ENCODE assay signal across 14 mouse cellular contexts in genomic region chr8:91612387-91613130, GRCm38 (mm10).
DNase-seq lines count a peak whose midpoint lies in the region; ATAC-seq lines count a peak whose summit lies in the region.
"Had no signal": no experiment of that assay in that cellular context is flagged by ENCODE, and none has a peak within 500 bp of the region (broad histone marks: within the 10 kb centered on the region; RNA-seq: fewer than 3 reads in every experiment).

No protein-coding gene starts in this region.

- H3K4me3 ChIP-seq in kidney, embryonic 14.5 days (ENCODE audit: low read length) = no peak overlapping the region
- peak overlapping the region; percentile 18; the same call in 1 of the 2 replicates for H3K4me3 ChIP-seq in embryonic facial prominence, embryonic 10.5 days
- H3K4me3 ChIP-seq in hindbrain, embryonic 14.5 days (replicated peaks; ENCODE audit: low read length) = no peak overlapping the region
- no peak overlapping the region for H3K4me3 ChIP-seq in midbrain, embryonic 16.5 days (ENCODE audit: low read depth, low read length)
- H3K4me3 ChIP-seq: myocyte had no signal

- H3K27ac ChIP-seq in kidney, embryonic 14.5 days (ENCODE audit: low read depth, low read length) = no peak overlapping the region
- H3K27ac ChIP-seq in embryonic facial prominence, embryonic 10.5 days (replicated peaks) = peak overlapping the region; percentile 27; the same call in 1 of the 2 replicates
- H3K27ac ChIP-seq in hindbrain, embryonic 14.5 days = peak overlapping the region; percentile 11; the same call in 1 of the 2 replicates
- no peak overlapping the region; the same call in 1 of the 2 replicates for H3K27ac ChIP-seq in midbrain, embryonic 16.5 days (ENCODE audit: low read length)

- DNase-seq in kidney, postnatal 10 days = no peak
- DNase-seq in embryonic facial prominence, embryonic 10.5 days (ENCODE audit: low spot score) = peak; percentile 51
- no peak for DNase-seq in hindbrain, embryonic 14.5 days (ENCODE audit: low spot score)
- no peak for DNase-seq in testis, postnatal 10 days (ENCODE audit: low spot score)
- no peak for DNase-seq in adrenal gland, postnatal 36 days
- DNase-seq: gastrocnemius, postnatal 36 days; heart, postnatal 10 days; lung, postnatal 36 days; thymus, postnatal 14 days had no signal

- 0 out of 2 replicates have a peak, but pooled peaks cover 3% of the 10 kb centered on the region for H3K27me3 ChIP-seq in kidney, embryonic 14.5 days (ENCODE audit: control insufficient read depth, insufficient read depth, low read length)
- H3K27me3 ChIP-seq in embryonic facial prominence, embryonic 10.5 days (replicated peaks; ENCODE audit: low read depth, poor library complexity, severe bottlenecking) = peaks cover 41% of the 10 kb centered on the region
- peaks cover 30% of the 10 kb centered on the region for H3K27me3 ChIP-seq in hindbrain, embryonic 14.5 days (ENCODE audit: control insufficient read depth, insufficient read depth, low read length)
- no peaks in the 10 kb centered on the region for H3K27me3 ChIP-seq in midbrain, embryonic 16.5 days (ENCODE audit: control insufficient read depth, insufficient read depth, low read depth, low read length)

- H3K36me3 ChIP-seq in kidney, embryonic 14.5 days (ENCODE audit: control insufficient read depth, insufficient read depth, low read length) = no peaks in the 10 kb centered on the region
- H3K36me3 ChIP-seq in embryonic facial prominence, embryonic 10.5 days (replicated peaks) = no peaks in the 10 kb centered on the region
- no peaks in the 10 kb centered on the region for H3K36me3 ChIP-seq in hindbrain, embryonic 14.5 days (replicated peaks; ENCODE audit: control insufficient read depth, insufficient read depth)
- no peaks in the 10 kb centered on the region for H3K36me3 ChIP-seq in midbrain, embryonic 16.5 days (ENCODE audit: control insufficient read depth, insufficient read depth, low read length)

- no peaks in the 10 kb centered on the region for H3K9me3 ChIP-seq in kidney, embryonic 14.5 days (ENCODE audit: control insufficient read depth, low read length)
- H3K9me3 ChIP-seq in embryonic facial prominence, embryonic 10.5 days = no peaks in the 10 kb centered on the region
- H3K9me3 ChIP-seq in hindbrain, embryonic 14.5 days (ENCODE audit: control insufficient read depth, low read length) = no peaks in the 10 kb centered on the region
- no peaks in the 10 kb centered on the region for H3K9me3 ChIP-seq in midbrain, embryonic 16.5 days (replicated peaks; ENCODE audit: control insufficient read depth, low read length, poor library complexity, severe bottlenecking)

- H3K4me2 ChIP-seq in kidney, embryonic 14.5 days (replicated peaks; ENCODE audit: low read depth, low read length) = peak overlapping the region; percentile 21; the same call in 1 of the 2 replicates
- H3K4me2 ChIP-seq in hindbrain, embryonic 14.5 days (replicated peaks) = peak overlapping the region; percentile 14; the same call in 1 of the 2 replicates
- no peak overlapping the region for H3K4me2 ChIP-seq in midbrain, embryonic 16.5 days (ENCODE audit: low read length)
- H3K4me2 ChIP-seq: liver, embryonic 11.5 days had no signal

- WGBS in kidney, embryonic 14.5 days = 26% methylated on average over 18 of the region's 18 CpGs
- 35% methylated on average over 18 of the region's 18 CpGs for whole genome bisulfite sequencing in embryonic facial prominence, embryonic 10.5 days
- 26% methylated on average over 18 of the region's 18 CpGs for WGBS in hindbrain, embryonic 14.5 days
- WGBS in midbrain, embryonic 16.5 days = 31% methylated on average over 18 of the region's 18 CpGs

- ATAC-seq in kidney, embryonic 14.5 days (ENCODE audit: low FRiP score, low TSS enrichment) = peak; percentile 25; the same call in 1 of the 2 replicates
- ATAC-seq in hindbrain, embryonic 14.5 days (ENCODE audit: low FRiP score) = 0 out of 2 replicates have a peak, but pooled peaks have one; percentile 32
- ATAC-seq in midbrain, embryonic 16.5 days = peak; percentile 19; the same call in 1 of the 2 replicates
- ATAC-seq: intestine, postnatal 0 days had no signal

- H3K4me1 ChIP-seq in kidney, embryonic 14.5 days (ENCODE audit: control insufficient read depth, insufficient read depth, low read length) = peaks cover 30% of the 10 kb centered on the region
- H3K4me1 ChIP-seq in embryonic facial prominence, embryonic 10.5 days = peaks cover 74% of the 10 kb centered on the region
- peaks cover 36% of the 10 kb centered on the region for H3K4me1 ChIP-seq in hindbrain, embryonic 14.5 days (replicated peaks; ENCODE audit: control insufficient read depth, insufficient read depth, low read length)
- H3K4me1 ChIP-seq in midbrain, embryonic 16.5 days (ENCODE audit: control insufficient read depth, insufficient read depth, low read length) = peaks cover 39% of the 10 kb centered on the region

- H3K9ac ChIP-seq in kidney, embryonic 14.5 days (ENCODE audit: low read depth, low read length) = no peak overlapping the region; the same call in 1 of the 2 replicates
- H3K9ac ChIP-seq in hindbrain, embryonic 14.5 days = 0 out of 2 replicates have a peak overlapping the region, but pooled peaks have one; percentile 12
- H3K9ac ChIP-seq in midbrain, embryonic 16.5 days (ENCODE audit: low read depth, low read length) = no peak overlapping the region

Comparison
In these comparisons a context has a peak if more than half of its experiments do, and no peak if none do; other contexts are left out.
1. H3K27ac ChIP-seq: peak in embryonic facial prominence, embryonic 10.5 days (single experiment) and hindbrain, embryonic 14.5 days (single experiment); none in kidney, embryonic 14.5 days (single experiment) and midbrain, embryonic 16.5 days (single experiment).
2. Peak in every context shown above with its lines, with median percentiles within 50 percentile points of each other: ATAC-seq.